Mouse (Mus musculus): ENCODE measurements around the gene Ccdc51. TPM values are rescaled to one million over a fixed set of nuclear protein-coding genes. Genes with fewer than 3 reads are reported as not detected.

Gene Ccdc51
- polyA plus RNA-seq, 1 experiment = 9.7 TPM

GRCm38 (mm10) chr9:109058006-109058765 is 24.1 kb upstream of the Ccdc51 start:
- TF ChIP-seq CTCF (IDR thresholded peaks at IDR 0.05; ENCODE audit: borderline replicate concordance, extremely low read depth, insufficient read depth, insufficient read length) (no peak), POLR2A (IDR thresholded peaks at IDR 0.05; ENCODE audit: borderline replicate concordance, extremely low read depth, insufficient read depth, insufficient read length, poor library complexity, severe bottlenecking) (no peak)
- DNase-seq (ENCODE audit: low read depth) = no peak

GRCm38 (mm10) chr9:109059136-109059903 is 23.0 kb upstream of the Ccdc51 start, which contains the start of gene Trex1:
Gene Trex1 (minus strand): TSS chr9:109059734.
- TF ChIP-seq POLR2A (IDR thresholded peaks at IDR 0.05; ENCODE audit: borderline replicate concordance, extremely low read depth, insufficient read depth, insufficient read length, poor library complexity, severe bottlenecking) (no peak), CTCF (IDR thresholded peaks at IDR 0.05; ENCODE audit: borderline replicate concordance, extremely low read depth, insufficient read depth, insufficient read length) (peak; percentile 98)
- DNase-seq (ENCODE audit: low read depth) = peak; percentile 90

GRCm38 (mm10) chr9:109060184-109060897 is 22.0 kb upstream of the Ccdc51 start:
- TF ChIP-seq CTCF (IDR thresholded peaks at IDR 0.05; ENCODE audit: borderline replicate concordance, extremely low read depth, insufficient read depth, insufficient read length) (no peak), POLR2A (IDR thresholded peaks at IDR 0.05; ENCODE audit: borderline replicate concordance, extremely low read depth, insufficient read depth, insufficient read length, poor library complexity, severe bottlenecking) (no peak)
- DNase-seq (ENCODE audit: low read depth) = no peak

- DNase-seq (ENCODE audit: low read depth) = no peak
- no peak for TF ChIP-seq POLR2A (IDR thresholded peaks at IDR 0.05; ENCODE audit: borderline replicate concordance, extremely low read depth, insufficient read depth, insufficient read length, poor library complexity, severe bottlenecking)
- TF ChIP-seq CTCF (IDR thresholded peaks at IDR 0.05; ENCODE audit: borderline replicate concordance, extremely low read depth, insufficient read depth, insufficient read length) = no peak
Observed at GRCm38 (mm10) chr9:109060898-109061295, 21.4 kb upstream of the Ccdc51 start.

GRCm38 (mm10) chr9:109068095-109068735 is 14.1 kb upstream of the Ccdc51 start:
- TF ChIP-seq POLR2A (IDR thresholded peaks at IDR 0.05; ENCODE audit: borderline replicate concordance, extremely low read depth, insufficient read depth, insufficient read length, poor library complexity, severe bottlenecking) (no peak), CTCF (IDR thresholded peaks at IDR 0.05; ENCODE audit: borderline replicate concordance, extremely low read depth, insufficient read depth, insufficient read length) (peak; percentile 17; the same call in 1 of the 2 replicates)
- no peak for DNase-seq (ENCODE audit: low read depth)

GRCm38 (mm10) chr9:109073661-109074573 is 8.4 kb upstream of the Ccdc51 start, which contains the start of gene Atrip:
Gene Atrip (minus strand): TSS chr9:109074124.
- TF ChIP-seq POLR2A (IDR thresholded peaks at IDR 0.05; ENCODE audit: borderline replicate concordance, extremely low read depth, insufficient read depth, insufficient read length, poor library complexity, severe bottlenecking) = no peak; the same call in 1 of the 2 replicates
- TF ChIP-seq CTCF (IDR thresholded peaks at IDR 0.05; ENCODE audit: borderline replicate concordance, extremely low read depth, insufficient read depth, insufficient read length) = no peak
- peak; percentile 98 for DNase-seq (ENCODE audit: low read depth)

GRCm38 (mm10) chr9:109080516-109080915 is 1.8 kb upstream of the Ccdc51 start:
- TF ChIP-seq POLR2A (IDR thresholded peaks at IDR 0.05; ENCODE audit: borderline replicate concordance, extremely low read depth, insufficient read depth, insufficient read length, poor library complexity, severe bottlenecking) (no peak), CTCF (IDR thresholded peaks at IDR 0.05; ENCODE audit: borderline replicate concordance, extremely low read depth, insufficient read depth, insufficient read length) (no peak)
- DNase-seq (ENCODE audit: low read depth) = no peak

- TF ChIP-seq POLR2A (IDR thresholded peaks at IDR 0.05; ENCODE audit: borderline replicate concordance, extremely low read depth, insufficient read depth, insufficient read length, poor library complexity, severe bottlenecking) = no peak
- TF ChIP-seq CTCF (IDR thresholded peaks at IDR 0.05; ENCODE audit: borderline replicate concordance, extremely low read depth, insufficient read depth, insufficient read length) = no peak
- no peak for DNase-seq (ENCODE audit: low read depth)
Observed at GRCm38 (mm10) chr9:109081749-109082123, 557 bp upstream of the Ccdc51 start.

- TF ChIP-seq POLR2A (IDR thresholded peaks at IDR 0.05; ENCODE audit: borderline replicate concordance, extremely low read depth, insufficient read depth, insufficient read length, poor library complexity, severe bottlenecking) (no peak), CTCF (IDR thresholded peaks at IDR 0.05; ENCODE audit: borderline replicate concordance, extremely low read depth, insufficient read depth, insufficient read length) (peak; percentile 60; the same call in 1 of the 2 replicates)
- peak; percentile 78 for DNase-seq (ENCODE audit: low read depth)
Observed at GRCm38 (mm10) chr9:109084922-109085321, 2.6 kb downstream of the Ccdc51 start.

- TF ChIP-seq CTCF (IDR thresholded peaks at IDR 0.05; ENCODE audit: borderline replicate concordance, extremely low read depth, insufficient read depth, insufficient read length) (peak; percentile 69; the same call in 1 of the 2 replicates), POLR2A (IDR thresholded peaks at IDR 0.05; ENCODE audit: borderline replicate concordance, extremely low read depth, insufficient read depth, insufficient read length, poor library complexity, severe bottlenecking) (no peak)
- DNase-seq (ENCODE audit: low read depth) = peak; percentile 68
Observed at GRCm38 (mm10) chr9:109087987-109088386, 5.7 kb downstream of the Ccdc51 start.

Measured in brain, embryonic 14.5 days (tissue).